Mouse (Mus musculus) spleen, adult 10 weeks (tissue): ENCODE data around the gene Zfp61. TPM values are rescaled to one million over a fixed set of nuclear protein-coding genes. Genes with fewer than 3 reads are reported as not detected.

Experiments used
- polyA plus RNA-seq: library from polyadenylated mRNA; stranded (reverse); fragments of 350-450 nt; fragmentation: Illumina TruSeq; extraction: RNeasy Lipid Tissue Mini Kit (QIAGEN cat#74804); gene quantifications from one replicate; pipeline ENCODE4 v1.2.3, GENCODE M21; 2015; ENCODE audit warnings: low replicate concordance; ENCODE audit not compliant: insufficient read depth

Zfp61 gene
- polyA plus RNA-seq = 13.9 TPM

DNA sequence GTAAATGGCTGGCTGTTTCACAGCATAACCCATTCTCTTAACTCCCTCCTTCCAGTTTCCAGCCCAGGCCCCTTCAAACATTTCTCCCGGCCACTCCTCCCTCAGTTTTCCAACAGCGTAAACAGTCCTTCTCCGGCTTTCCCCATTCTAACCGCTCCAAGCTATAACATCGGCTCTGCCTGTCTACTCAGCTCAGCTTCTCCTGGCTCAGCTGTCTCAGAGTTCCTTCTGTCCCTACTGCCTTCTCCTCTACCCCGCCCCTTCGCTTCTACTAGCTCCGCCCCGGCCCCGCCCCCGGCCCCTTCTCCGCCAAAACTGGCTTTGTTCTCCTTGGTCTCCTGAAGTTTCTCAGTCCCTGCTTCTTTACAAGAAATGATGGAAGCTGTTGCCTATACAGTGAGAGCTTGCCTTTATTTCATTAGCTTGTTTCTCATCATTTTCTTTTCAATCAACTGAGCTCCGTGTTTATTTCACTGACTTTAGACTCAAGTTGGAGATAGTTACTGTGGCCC is at the start of gene Zfp61:
Gene Zfp61 (minus strand): TSS at position 462 of the 512 bp plus-strand sequence.

DNA sequence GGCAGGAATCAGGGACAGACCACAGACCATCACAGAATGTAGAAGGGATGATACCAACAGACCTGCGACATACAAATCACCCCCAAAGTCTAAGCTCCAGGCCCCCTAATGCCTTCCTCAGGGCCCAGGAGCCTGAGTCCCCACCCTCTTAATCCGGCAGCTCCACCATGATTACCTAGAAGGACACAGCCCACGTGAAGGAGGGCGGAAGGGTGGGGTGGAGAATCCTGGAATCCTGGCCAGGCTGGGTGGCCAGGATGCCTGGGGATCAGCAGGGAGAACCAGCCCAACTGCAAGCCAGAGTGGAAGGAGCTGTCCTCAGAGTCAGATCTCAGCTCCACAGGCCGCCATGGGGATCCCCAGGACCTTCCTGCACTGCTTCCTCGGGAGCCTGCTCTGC is 47.9 kb upstream of the Zfp61 start, which contains the start of gene Lypd5:
Gene Lypd5 (plus strand): TSS at position 301 of the 400 bp plus-strand sequence.

DNA sequence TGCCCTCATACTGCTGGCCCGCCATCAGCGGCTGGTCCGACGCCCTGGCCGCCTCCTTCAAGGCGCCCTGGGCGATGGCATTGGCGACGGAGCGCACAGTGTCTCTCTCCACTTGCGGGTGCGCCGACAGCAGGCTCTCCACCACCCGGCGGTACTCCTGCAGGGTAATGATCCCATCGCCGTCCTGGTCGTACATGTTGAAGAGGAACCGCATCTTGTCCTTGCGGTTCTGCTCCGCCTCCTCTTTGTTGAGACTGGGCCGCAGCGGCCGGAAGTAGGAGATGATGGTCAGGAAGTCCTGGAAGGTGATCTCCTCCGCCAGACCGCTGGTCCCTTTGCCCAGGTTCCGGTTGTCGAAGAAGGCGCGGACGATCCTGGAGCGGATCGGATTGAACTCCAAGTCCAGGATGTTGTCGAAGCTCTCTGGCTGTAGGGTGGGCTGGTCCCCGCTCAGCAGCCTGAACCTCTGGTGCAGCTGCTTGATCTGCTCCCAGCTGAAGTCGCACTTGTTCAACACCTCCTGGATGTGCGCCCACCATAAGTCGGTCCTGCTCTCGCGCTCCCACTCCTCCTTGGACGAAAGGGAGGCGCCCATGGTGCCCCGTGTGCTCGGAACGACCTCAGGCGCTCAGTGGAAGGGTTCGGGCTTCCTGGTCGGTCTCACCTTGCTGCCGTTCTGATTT is 32.4 kb upstream of the Zfp61 start, which contains the start of gene Tescl:
Gene Tescl (minus strand): TSS at position 633 of the 683 bp plus-strand sequence.

DNA sequence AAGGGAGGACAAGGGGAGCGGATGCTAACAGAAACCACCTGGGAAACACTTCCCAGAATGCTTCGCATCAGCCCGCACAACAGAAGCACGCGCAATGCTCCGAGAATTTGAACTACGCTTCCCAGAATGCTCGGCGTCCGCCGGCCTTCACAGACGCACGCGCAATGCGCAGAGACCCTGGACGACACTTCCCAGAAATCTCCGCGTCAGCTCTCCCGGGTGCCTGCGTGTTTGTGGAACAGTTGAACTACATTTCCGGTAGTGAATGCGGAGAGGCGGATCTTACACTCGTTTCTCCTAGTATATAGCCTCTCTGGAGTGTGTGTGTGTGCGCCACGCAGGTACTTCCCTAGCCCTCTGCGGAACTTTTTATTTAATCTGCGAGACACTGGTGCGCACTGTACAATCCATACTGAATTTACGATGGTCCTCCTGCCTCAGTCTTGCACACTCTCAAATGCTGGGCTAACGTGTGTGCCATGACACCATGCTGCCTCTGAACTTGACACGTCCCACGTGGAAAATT is 15.6 kb upstream of the Zfp61 start, which contains the start of gene Zfp94:
Gene Zfp94 (minus strand): TSS at position 100 of the 526 bp plus-strand sequence.

DNA sequence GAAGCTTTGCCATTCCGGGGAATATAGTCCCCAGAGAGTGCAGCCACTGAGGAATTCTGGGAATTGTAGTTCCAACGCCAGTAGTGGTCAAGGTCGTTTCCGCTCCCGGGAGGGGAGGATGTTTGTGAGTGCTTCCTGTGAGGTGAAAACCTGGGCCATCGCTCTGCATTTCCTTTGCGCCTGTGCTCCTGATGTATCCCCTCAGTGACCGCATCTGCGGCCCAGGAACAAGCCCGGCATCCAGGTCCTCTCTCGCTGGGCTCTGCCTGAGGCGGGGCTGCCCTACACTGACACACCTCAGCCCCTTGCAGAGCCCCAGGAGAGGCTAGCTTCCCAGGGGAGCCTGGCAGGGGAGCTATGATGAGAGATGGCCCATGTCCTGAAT is 30.8 kb downstream of the Zfp61 start, which contains the start of gene Zfp93:
Gene Zfp93 (plus strand): TSS at position 133 of the 385 bp plus-strand sequence.

DNA sequence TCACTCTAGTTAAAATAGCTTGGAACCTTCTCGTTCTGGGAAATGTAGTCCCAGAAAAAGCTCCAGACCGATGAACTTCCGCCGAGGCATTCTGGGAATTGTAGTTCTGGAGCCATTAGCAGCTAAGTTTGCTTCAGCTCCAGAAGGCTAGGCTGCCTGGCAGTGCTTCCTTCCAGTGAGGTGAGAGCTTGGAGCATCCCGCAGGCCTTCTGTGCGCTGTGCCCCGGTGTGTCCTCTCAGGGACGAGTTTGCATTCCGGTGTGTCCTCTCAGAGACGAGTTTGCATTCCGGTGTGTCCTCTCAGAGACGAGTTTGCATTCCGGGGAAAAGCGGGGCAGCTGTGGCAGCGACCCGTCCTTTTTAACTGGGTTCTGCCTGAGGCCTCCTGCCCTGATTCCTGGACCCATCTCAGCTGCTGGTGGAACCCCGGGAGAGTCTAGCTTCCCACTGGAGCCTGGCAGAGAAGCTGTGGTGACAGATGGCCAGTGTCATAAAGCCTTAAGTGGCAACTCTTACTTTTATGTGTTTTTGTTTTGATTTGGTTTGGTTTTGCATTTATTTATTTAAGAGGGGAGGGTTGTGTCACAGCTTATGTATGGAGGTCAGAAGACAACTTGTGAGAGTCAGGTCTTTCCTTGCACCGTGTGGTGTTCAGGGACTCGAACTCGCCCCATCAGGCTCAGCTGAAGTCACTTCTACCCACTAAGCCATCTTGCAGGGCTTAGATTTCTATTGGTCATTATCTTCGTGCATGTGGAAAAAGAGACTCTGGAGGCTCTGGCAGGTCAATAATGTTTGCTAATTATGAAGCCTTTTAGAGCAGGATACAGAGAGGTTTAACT is 46.2 kb downstream of the Zfp61 start, which contains the start of gene Zfp108:
Gene Zfp108 (plus strand): TSS at position 162 of the 842 bp plus-strand sequence.

Other genes starting within 250 kb of the Zfp61 start
- gene Vmn1r183, start 248.0 kb downstream of the Zfp61 start, polyA plus RNA-seq = not detected
- 25.4 TPM for gene Zfp180, start 219.3 kb downstream of the Zfp61 start, polyA plus RNA-seq
- 1.9 TPM for gene Zfp112, start 188.9 kb downstream of the Zfp61 start, polyA plus RNA-seq
- 11.2 TPM for gene Zfp235, start 167.1 kb downstream of the Zfp61 start, polyA plus RNA-seq
- gene Zfp114, start 126.2 kb downstream of the Zfp61 start, polyA plus RNA-seq = 0.37 TPM
- 4.2 TPM for gene Zfp111, start 89.8 kb downstream of the Zfp61 start, polyA plus RNA-seq
- 3.5 TPM for gene Zfp109, start 63.7 kb downstream of the Zfp61 start, polyA plus RNA-seq
- gene Zfp108, start 46.4 kb downstream of the Zfp61 start, polyA plus RNA-seq = 0.94 TPM
- 1.8 TPM for gene Zfp93, start 30.8 kb downstream of the Zfp61 start, polyA plus RNA-seq
- gene Zfp94, start 15.4 kb upstream of the Zfp61 start, polyA plus RNA-seq = 9.0 TPM
- not detected for gene Tescl, start 32.7 kb upstream of the Zfp61 start, polyA plus RNA-seq
- gene Lypd5, start 48.0 kb upstream of the Zfp61 start, polyA plus RNA-seq = not detected
- 13.3 TPM for gene Kcnn4, start 69.0 kb upstream of the Zfp61 start, polyA plus RNA-seq
- 16.9 TPM for gene Smg9, start 98.4 kb upstream of the Zfp61 start, polyA plus RNA-seq
- 0.62 TPM for gene Irgc1, start 151.1 kb upstream of the Zfp61 start, polyA plus RNA-seq
- gene Plaur, start 161.3 kb upstream of the Zfp61 start, polyA plus RNA-seq = 27.2 TPM
- 5.0 TPM for gene Cadm4, start 180.8 kb upstream of the Zfp61 start, polyA plus RNA-seq
- 0.29 TPM for gene Zfp428, start 205.8 kb upstream of the Zfp61 start, polyA plus RNA-seq
- not detected for gene AC161166.1, start 211.2 kb upstream of the Zfp61 start, polyA plus RNA-seq
- 11.9 TPM for gene Irgq, start 229.5 kb upstream of the Zfp61 start, polyA plus RNA-seq
- not detected for gene Pinlyp, start 244.9 kb upstream of the Zfp61 start, polyA plus RNA-seq
- 31.9 TPM for gene Xrcc1, start 245.1 kb upstream of the Zfp61 start, polyA plus RNA-seq